Mouse (Mus musculus) heart, postnatal 4 days (tissue): ENCODE measurements at regions not wholly inside any gene's neighbourhood (a gene's known extent, or its start where the extent isn't known, plus 50 kb on each side); places are given as distances from the start of the nearest gene placed in this dataset.
A peak's percentile ranks its signal among the peaks of the same experiment; 100 is the strongest.
"Not testable (repeated sequence)": the region's sequence is repeated elsewhere in the genome, so short reads cannot be mapped to it uniquely, and the experiment has no call there.

Experiments used
- DNase-seq: peaks from one replicate; pipeline ENCODE4 v3.0.0; 2021

DNA sequence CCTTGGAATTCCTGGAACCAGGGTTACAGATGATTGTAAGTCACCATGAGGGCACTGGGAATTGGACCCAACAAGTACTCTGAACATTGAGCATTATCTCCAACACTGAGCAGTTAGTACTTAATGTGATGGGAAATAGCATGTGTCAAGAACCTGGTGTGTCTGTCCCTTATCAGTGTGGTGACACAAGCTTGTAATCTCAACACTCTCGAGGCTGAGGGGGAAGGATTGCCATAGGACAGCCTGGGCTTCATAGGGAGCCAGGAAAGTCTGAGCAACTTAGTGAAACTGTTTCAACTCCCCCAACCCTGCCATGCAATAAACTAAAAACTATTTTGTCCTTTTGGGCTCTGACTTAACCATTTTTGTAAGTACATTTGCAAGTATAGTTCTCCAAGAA, 100.0 kb downstream of the Wdr20rt start:
- no peak for DNase-seq

GRCm38 (mm10) chr12:65328532-65328931, 103.2 kb downstream of the Wdr20rt start:
- DNase-seq, result no peak

GRCm38 (mm10) chr12:65329678-65330077, 104.4 kb downstream of the Wdr20rt start:
- no peak for DNase-seq

GRCm38 (mm10) chr12:65340009-65340408, 114.7 kb downstream of the Wdr20rt start:
- no peak for DNase-seq

DNA sequence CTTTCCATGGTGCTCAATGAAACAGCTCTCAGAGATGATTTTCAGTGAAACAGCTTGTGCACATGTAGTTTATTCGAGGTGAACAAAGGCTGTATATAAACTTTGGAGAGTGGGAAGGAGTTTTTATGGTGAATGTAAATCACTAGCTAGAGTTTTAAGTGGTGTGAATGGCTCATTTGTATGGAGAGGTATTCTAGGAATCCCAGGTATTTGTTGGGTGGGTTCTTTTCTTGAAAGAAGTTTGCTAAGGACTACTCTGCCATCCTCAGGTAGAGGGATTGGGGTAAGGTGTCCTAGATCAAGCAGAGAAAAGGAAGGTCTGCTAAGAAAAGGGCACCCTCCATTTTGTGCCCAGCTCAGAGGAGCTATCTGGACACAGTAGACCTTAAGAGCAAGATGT, 121.9 kb downstream of the Wdr20rt start:
- DNase-seq, result no peak

DNA sequence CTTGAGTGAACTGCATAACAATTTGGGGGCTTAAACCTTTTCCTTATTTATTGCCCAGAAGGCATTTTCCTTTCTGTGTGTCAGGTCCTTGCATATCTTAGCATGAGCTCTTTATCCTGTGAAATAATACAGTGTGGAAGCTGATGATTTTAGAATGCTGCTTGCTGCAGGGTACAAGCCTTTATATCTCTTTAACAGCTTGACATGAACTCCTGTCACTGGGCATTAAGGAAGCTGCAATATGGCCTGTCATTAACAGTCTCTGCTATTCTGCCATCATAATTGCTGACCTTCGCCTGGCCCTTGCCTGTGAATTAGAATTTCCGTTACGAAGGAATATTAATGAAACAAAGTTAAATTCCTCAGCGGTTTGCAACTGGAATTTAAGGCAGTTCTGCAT, 124.2 kb downstream of the Wdr20rt start:
- no peak for DNase-seq

- DNase-seq, result no peak
These were observed 138.9 kb downstream of the Wdr20rt start for GRCm38 (mm10) chr12:65364179-65364578.

DNA sequence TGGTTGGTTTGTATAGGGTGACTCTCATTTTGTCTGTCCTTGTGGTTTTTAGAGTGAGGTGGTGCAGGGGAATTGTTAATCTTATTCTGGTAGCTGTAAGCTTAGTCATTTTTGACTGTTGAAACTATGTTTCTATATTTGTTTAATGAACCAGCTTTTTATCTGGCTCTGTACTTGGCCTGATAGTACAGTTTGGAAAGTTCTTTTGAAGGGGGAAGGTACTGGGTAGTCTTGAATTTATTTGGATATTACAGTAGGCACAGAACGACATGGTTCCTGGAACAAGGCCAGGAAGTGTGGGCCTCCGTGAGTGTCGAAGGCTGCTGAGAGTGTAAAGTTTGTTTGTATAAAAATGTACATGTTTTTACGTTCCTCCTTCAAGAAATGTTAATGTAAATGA, 142.0 kb downstream of the Wdr20rt start:
- DNase-seq, result no peak

DNA sequence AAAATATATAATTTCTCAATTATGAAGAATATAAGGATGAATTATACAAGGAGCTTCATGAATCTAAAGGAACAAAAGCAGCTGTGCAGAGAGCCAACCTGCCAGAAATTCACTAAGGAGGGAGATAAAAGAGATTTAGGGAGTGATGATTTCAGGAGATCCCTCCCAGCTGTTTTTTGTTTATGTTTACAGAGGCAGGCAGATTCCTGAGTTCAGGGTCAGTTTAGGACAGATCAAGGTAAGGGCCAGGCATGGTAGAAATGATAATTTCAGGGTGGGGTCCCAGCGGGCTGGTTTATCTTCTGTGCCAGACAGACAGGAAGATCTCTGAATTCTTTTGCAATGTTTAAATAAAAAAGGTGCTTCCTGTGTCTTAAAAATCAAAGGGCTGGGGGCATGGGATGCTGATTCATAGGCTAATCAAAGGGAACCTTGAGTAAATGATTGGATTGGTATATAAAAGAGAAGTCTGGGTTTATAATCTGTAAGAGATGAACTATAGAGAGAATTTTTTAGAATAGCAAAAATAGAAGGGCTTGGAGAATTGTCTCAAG, 142.6 kb downstream of the Wdr20rt start:
- no peak for DNase-seq

DNA sequence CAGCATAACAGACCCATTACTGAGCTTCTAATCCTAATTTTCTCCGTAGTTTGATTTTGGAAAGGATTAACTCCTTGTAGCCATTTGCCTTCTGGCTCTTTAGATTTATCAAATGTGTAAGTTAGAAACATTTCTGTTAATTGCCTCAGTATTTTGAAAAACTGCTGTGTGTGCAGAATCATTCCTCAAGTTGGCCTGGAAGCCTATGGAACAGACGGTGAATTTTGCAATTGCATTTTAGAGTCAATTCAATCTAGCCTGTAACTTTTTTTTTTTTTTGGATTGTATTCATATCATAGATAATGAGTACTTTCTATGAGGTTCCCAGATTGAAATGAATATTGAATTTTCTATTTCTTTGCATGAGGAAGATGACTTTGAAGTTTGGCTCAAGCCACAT, 146.3 kb downstream of the Wdr20rt start:
- DNase-seq, result no peak

GRCm38 (mm10) chr12:65379321-65379720, 154.0 kb downstream of the Wdr20rt start:
- DNase-seq, result no peak

- no peak for DNase-seq
These were observed 156.9 kb downstream of the Wdr20rt start for GRCm38 (mm10) chr12:65382118-65382791.

GRCm38 (mm10) chr12:65382796-65383195, 157.5 kb downstream of the Wdr20rt start:
- not testable (repeated sequence) for DNase-seq

- DNase-seq, result peak; percentile 73
These were observed 160.8 kb downstream of the Wdr20rt start for GRCm38 (mm10) chr12:65386005-65386645.

GRCm38 (mm10) chr12:65387042-65387441, 161.7 kb downstream of the Wdr20rt start:
- DNase-seq, result peak; percentile 40

- DNase-seq, result no peak
These were observed 164.2 kb downstream of the Wdr20rt start for GRCm38 (mm10) chr12:65389512-65389911.

DNA sequence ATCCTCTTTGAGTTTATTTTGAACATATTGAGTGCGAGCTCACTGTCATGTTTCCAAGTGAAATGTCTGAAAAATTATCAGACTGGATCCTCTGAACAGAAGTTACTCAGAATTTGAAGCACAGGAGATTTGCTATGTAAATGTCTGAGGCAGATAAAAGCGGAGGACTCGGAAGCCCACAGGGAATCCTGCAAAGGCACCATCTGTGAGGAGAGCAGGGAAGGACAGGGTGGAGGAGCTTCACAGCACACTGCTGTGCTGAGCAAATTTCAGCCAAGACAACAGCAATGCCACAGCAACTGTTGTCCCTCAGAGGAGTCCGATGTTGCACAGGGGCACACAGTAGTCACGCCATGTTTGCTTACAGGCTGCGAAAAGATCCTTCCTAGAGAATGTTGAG, 165.0 kb downstream of the Wdr20rt start:
- DNase-seq, result no peak

- peak; percentile 49 for DNase-seq
These were observed 176.6 kb downstream of the Wdr20rt start for GRCm38 (mm10) chr12:65401728-65402419.

DNA sequence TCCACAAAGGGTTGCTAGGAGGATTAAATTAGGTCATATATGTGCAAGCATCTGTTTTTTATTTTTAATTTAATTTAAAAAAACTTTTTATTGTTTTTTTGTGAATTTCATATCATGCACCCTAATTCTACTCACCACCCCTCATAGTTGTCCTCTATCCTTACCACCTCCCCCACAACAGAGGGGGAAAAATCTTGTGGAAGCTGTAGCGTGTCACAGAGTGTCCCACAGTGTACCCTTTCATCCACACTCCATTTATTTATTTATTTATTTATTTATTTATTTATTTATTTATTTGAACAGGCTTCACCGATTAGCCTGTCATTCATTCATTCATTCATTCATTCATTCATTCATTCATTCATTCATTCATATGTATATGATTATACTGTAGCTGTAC, 177.8 kb downstream of the Wdr20rt start:
- no peak for DNase-seq

DNA sequence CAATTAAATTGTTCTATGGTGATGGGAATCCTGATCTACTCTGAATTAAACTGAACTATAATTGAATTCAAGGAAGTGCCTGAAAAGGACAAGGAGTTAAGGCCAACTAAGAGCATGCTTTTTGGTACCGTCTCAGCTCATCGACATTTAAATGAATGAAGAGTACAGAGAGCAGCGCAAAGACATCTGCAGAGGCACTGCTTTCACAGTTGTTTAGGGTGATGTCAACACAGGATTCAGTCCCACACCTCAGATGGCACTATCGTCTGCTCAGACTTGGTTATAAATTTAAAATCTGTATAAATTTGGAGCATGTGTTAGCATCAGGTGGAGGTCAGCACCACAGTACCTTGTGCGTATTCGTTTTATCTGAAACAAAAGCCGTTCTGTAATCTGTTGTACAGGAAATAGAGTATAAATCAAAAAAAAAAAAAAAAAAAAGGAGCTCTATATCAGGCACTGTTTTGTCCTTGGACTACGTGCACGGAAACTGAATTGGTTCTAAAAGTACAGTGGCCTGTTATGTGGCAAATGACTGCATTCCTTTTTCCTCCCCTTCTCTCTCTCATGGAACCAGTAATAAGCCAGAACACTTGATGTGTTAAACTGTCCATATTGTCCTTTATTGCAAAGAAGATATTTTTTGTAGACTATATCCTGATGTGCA, 187.8 kb downstream of the Wdr20rt start:
- DNase-seq, result no peak

- DNase-seq, result no peak
These were observed 189.1 kb downstream of the Wdr20rt start for GRCm38 (mm10) chr12:65414393-65414792.

- DNase-seq, result no peak
These were observed 191.6 kb downstream of the Wdr20rt start for GRCm38 (mm10) chr12:65416909-65417308.

DNA sequence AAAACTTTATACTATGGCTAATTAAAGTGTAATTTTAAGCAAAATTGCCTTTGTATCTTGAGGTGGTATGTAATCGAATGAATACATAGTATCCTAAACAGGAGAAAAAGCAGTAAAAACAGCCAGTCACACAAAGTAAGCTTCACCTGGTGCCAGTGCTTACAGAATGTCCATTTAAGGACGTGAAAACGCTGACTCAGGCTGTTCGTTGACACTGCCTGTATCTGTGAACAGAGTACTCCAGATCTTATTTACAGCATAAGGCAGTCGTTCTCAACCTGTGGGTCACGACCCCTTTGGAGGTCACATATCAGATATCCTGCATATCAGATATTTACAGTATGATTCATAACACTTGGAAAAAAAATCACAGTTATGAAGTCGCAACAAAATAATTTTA, 194.8 kb downstream of the Wdr20rt start:
- no peak for DNase-seq
